Mouse (Mus musculus) embryonic facial prominence, embryonic 14.5 days (tissue): ENCODE measurements around the gene Sulf2. TPM values are rescaled to one million over a fixed set of nuclear protein-coding genes. Genes with fewer than 3 reads are reported as not detected.
A peak's percentile ranks its signal among the peaks of the same experiment; 100 is the strongest.

Source experiments
- ATAC-seq: fragments of 200-750 bp; cut with Nextera tagmentation; 2 replicates; pipeline ENCODE4 v1.8.0; 2017; ENCODE audit warnings: low read depth, moderate number of reproducible peaks, moderate TSS enrichment
- DNase-seq: peaks from one replicate; pipeline ENCODE4 v3.0.0-alpha.2; 2015; ENCODE audit warnings: low spot score
- H3K27ac ChIP-seq: fragments of 300-500 bp; sonication (generic); replicated peaks from 2 replicates; pipeline ENCODE4 v1.5.1; 2014; ENCODE audit warnings: low read depth, mild to moderate bottlenecking, low read length, moderate library complexity
- H3K27me3 ChIP-seq: fragments of 300-500 bp; sonication (generic); replicated peaks from 2 replicates; pipeline ENCODE4 v1.6.1; 2014; ENCODE audit warnings: low read length; ENCODE audit not compliant: control insufficient read depth, insufficient read depth
- H3K36me3 ChIP-seq: fragments of 300-500 bp; sonication (generic); 2 replicates; pipeline ENCODE4 v1.6.1; 2014; ENCODE audit warnings: low read length, mixed read lengths; ENCODE audit not compliant: control insufficient read depth, insufficient read depth
- H3K4me1 ChIP-seq: fragments of 300-500 bp; sonication (generic); 2 replicates; pipeline ENCODE4 v1.6.1; 2014; ENCODE audit warnings: antibody characterized with exemption, low read length; ENCODE audit not compliant: control insufficient read depth, insufficient read depth
- H3K4me2 ChIP-seq: fragments of 300-500 bp; sonication (generic); 2 replicates; pipeline ENCODE4 v1.6.1; 2014; ENCODE audit warnings: low read depth, mild to moderate bottlenecking, low read length, moderate library complexity, mixed read lengths
- H3K4me3 ChIP-seq: fragments of 300-500 bp; sonication (generic); 2 replicates; pipeline ENCODE4 v1.5.1; 2014; ENCODE audit warnings: low read depth, mild to moderate bottlenecking, low read length
- H3K9ac ChIP-seq: fragments of 300-500 bp; sonication (generic); 2 replicates; pipeline ENCODE4 v1.6.1; 2014; ENCODE audit warnings: low read depth, mild to moderate bottlenecking, low read length, moderate library complexity, mixed read lengths
- H3K9me3 ChIP-seq: fragments of 300-500 bp; sonication (generic); 2 replicates; pipeline ENCODE4 v1.6.1; 2016; ENCODE audit warnings: low read length; ENCODE audit not compliant: control insufficient read depth
- WGBS: fragments of 180-500 bp; shearing (Covaris S2); extraction: QIAGEN DNeasy Blood & Tissue Kit; methylation state at CpG from one replicate; pipeline ENCODE4 v1.1.7; 2014; 5-methylcytosine and 5-hydroxymethylcytosine counted together
- polyA plus RNA-seq: library from polyadenylated mRNA; unstranded; fragments of >200 nt; fragmentation: Nextera tagmentation; extraction: Ambion mirVana; gene quantifications from 2 replicates; pipeline ENCODE4 v1.2.1, GENCODE M21; 2014

The Sulf2 gene
- polyA plus RNA-seq, 1 experiment from 2014 or later, result 139 TPM

- Histone ChIP-seq H3K27ac (no peak overlapping the region), H3K9ac (no peak overlapping the region), H3K4me3 (no peak overlapping the region), H3K27me3 (no peaks in the 10 kb centered on the region), H3K4me1 (no peaks in the 10 kb centered on the region), H3K9me3 (no peaks in the 10 kb centered on the region), H3K36me3 (peaks cover 16% of the 10 kb centered on the region), H3K4me2 (no peak overlapping the region)
- ATAC-seq, result no peak
- 81% methylated on average over 21 of the region's 21 CpGs for WGBS
- no peak for DNase-seq
Observed at GRCm38 (mm10) chr2:166100309-166101262, 54.9 kb downstream of the Sulf2 start.

DNA sequence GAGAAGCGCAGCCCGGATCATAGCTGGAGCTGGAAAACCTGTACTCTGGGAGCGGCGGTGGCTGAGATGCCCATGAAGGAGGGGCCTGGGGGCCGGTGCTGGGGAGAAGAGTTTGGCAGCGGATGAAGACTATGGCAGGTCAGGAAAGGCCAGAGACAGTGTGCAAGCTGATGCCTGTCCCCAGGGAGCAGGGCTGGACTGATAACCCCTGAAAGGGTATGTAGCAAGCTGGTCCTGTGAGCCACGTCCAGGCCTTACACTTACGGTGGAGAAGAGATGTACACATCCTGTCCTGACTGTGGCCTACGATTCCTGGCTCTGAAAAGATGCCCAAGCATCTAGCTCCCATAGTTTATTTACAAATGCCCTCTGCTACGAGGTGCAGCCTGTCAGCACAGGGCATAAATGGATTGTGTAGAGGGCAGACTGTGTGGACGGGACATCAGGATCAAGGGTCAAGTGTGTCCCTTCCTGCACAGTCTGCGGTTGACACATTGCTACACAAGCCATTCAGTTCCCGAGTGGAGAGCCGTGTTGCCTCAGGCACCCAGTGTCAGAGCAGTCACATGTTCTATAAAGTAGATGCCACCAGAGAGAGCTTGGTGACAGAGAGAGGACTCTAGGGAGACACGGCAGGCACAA lies 57.0 kb downstream of the Sulf2 start:
- 0 out of 2 replicates have a peak overlapping the region, but pooled peaks have one; percentile 11 for H3K27ac ChIP-seq
- H3K36me3 ChIP-seq, result peaks cover 29% of the 10 kb centered on the region
- H3K4me2 ChIP-seq, result no peak overlapping the region
- ATAC-seq (no peak), DNase-seq (no peak)
- no peak overlapping the region for H3K4me3 ChIP-seq
- no peaks in the 10 kb centered on the region for H3K4me1 ChIP-seq
- H3K27me3 ChIP-seq, result no peaks in the 10 kb centered on the region
- H3K9ac ChIP-seq, result no peak overlapping the region
- WGBS, result 59% methylated on average over 15 of the region's 15 CpGs
- no peaks in the 10 kb centered on the region for H3K9me3 ChIP-seq

GRCm38 (mm10) chr2:166097443-166098291 lies 57.8 kb downstream of the Sulf2 start:
- DNase-seq (peak; percentile 78), ATAC-seq (no peak)
- no peak overlapping the region for H3K4me3 ChIP-seq
- no peaks in the 10 kb centered on the region for H3K4me1 ChIP-seq
- 62% methylated on average over 16 of the region's 18 CpGs for WGBS
- no peak overlapping the region for H3K9ac ChIP-seq
- no peak overlapping the region for H3K4me2 ChIP-seq
- no peaks in the 10 kb centered on the region for H3K27me3 ChIP-seq
- H3K9me3 ChIP-seq, result no peaks in the 10 kb centered on the region
- H3K36me3 ChIP-seq, result peaks cover 35% of the 10 kb centered on the region
- H3K27ac ChIP-seq, result 0 out of 2 replicates have a peak overlapping the region, but pooled peaks have one; percentile 11

DNA sequence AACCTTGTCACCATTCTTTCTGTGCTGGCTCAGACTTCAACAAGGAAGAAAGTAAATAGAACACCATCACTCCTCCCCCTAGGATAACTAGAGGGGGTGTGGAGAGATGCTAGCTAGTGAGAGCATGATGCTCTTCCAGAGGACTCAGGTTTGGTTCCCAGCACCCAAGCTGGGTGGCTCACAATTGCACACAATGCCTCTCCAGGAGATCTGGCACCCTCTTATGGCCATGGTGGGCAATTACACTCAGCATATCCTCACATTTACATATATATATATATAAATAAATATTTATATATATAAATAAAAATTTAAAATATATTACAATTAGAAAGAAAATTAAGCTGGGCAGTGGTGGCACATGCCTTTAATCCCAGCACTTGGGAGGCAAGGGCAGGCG lies 58.6 kb downstream of the Sulf2 start:
- ATAC-seq, result no peak
- peaks cover 43% of the 10 kb centered on the region for H3K36me3 ChIP-seq
- no peaks in the 10 kb centered on the region for H3K9me3 ChIP-seq
- no peak overlapping the region for H3K9ac ChIP-seq
- H3K4me3 ChIP-seq, result no peak overlapping the region
- WGBS, result 95% methylated on average over 1 of the region's 1 CpGs
- no peak for DNase-seq
- no peak overlapping the region for H3K27ac ChIP-seq
- H3K4me2 ChIP-seq, result no peak overlapping the region
- no peaks in the 10 kb centered on the region for H3K4me1 ChIP-seq
- no peaks in the 10 kb centered on the region for H3K27me3 ChIP-seq

GRCm38 (mm10) chr2:166096300-166096699 lies 59.2 kb downstream of the Sulf2 start:
- Histone ChIP-seq H3K4me3 (no peak overlapping the region), H3K36me3 (peaks cover 48% of the 10 kb centered on the region), H3K9ac (no peak overlapping the region), H3K27me3 (no peaks in the 10 kb centered on the region), H3K4me1 (no peaks in the 10 kb centered on the region), H3K9me3 (no peaks in the 10 kb centered on the region), H3K4me2 (no peak overlapping the region), H3K27ac (no peak overlapping the region)
- DNase-seq (no peak), ATAC-seq (no peak)
- WGBS, result 97% methylated on average over 6 of the region's 6 CpGs

DNA sequence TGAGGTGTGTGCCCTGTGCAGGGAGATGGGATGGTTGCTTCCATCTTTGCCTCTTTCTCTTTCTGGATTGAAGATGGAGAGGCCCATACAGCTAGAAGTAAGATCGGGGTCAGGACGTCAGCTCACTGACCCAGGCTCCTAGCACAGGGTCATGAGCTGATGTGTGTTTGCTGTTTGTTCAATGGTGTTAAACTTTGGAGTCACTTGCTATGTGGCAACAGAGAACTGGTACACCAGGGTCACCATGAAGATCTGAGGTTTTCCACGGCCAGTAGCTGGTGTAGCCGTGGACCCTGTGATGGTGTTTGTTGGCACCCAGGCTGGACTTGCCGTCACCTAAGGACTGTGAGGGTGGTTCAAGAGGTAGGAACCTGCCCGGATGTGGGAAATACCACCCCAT lies 63.1 kb downstream of the Sulf2 start:
- Histone ChIP-seq H3K27ac (no peak overlapping the region), H3K4me1 (no peaks in the 10 kb centered on the region), H3K4me3 (no peak overlapping the region), H3K9me3 (no peaks in the 10 kb centered on the region), H3K27me3 (no peaks in the 10 kb centered on the region), H3K9ac (no peak overlapping the region), H3K4me2 (no peak overlapping the region), H3K36me3 (peaks cover 63% of the 10 kb centered on the region)
- 89% methylated on average over 6 of the region's 6 CpGs for WGBS
- DNase-seq (no peak), ATAC-seq (no peak)

DNA sequence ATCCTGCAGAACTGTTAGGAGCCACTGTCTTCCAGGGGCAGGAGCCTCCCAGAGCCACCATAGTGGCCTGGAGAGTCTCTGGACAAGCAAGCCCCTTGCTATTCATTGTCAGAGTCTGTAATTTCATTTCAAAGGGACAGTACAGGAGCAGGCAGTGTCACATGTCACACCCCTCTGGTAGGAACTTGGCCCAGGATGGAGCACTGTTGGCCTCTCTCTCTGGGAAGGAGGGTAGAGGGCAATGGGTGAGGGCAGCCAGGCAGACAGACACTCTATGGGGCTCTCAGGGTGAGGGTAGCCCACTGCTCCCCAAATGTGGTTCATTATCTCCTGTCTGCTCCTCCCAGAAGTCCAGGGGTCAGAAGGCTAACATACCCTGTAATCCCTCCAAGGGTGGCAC lies 63.9 kb downstream of the Sulf2 start:
- Histone ChIP-seq H3K36me3 (peaks cover 71% of the 10 kb centered on the region), H3K27ac (no peak overlapping the region), H3K4me2 (no peak overlapping the region), H3K9ac (no peak overlapping the region), H3K9me3 (no peaks in the 10 kb centered on the region), H3K4me1 (no peaks in the 10 kb centered on the region), H3K4me3 (no peak overlapping the region), H3K27me3 (no peaks in the 10 kb centered on the region)
- no peak for DNase-seq
- ATAC-seq, result no peak

GRCm38 (mm10) chr2:166090131-166090581 lies 65.3 kb downstream of the Sulf2 start:
- Histone ChIP-seq H3K27me3 (no peaks in the 10 kb centered on the region), H3K4me1 (no peaks in the 10 kb centered on the region), H3K4me3 (no peak overlapping the region), H3K4me2 (no peak overlapping the region), H3K9ac (no peak overlapping the region), H3K36me3 (peaks cover 76% of the 10 kb centered on the region), H3K27ac (no peak overlapping the region), H3K9me3 (no peaks in the 10 kb centered on the region)
- ATAC-seq, result peak; percentile 11; the same call in 1 of the 2 replicates
- DNase-seq, result no peak
- WGBS, result 16% methylated on average over 7 of the region's 7 CpGs
